Mouse (Mus musculus) heart, embryonic 13.5 days (tissue): ENCODE results near the gene Lrrc59. TPM values are rescaled to one million over a fixed set of nuclear protein-coding genes. Genes with fewer than 3 reads are reported as not detected.
A peak's percentile ranks its signal among the peaks of the same experiment; 100 is the strongest.
"Not testable (repeated sequence)": the region's sequence is repeated elsewhere in the genome, so short reads cannot be mapped to it uniquely, and the experiment has no call there.

Source experiments
- ATAC-seq: fragments of 200-750 bp; cut with Nextera tagmentation; 2 replicates; pipeline ENCODE4 v1.8.0; 2017; ENCODE audit warnings: moderate TSS enrichment; ENCODE audit not compliant: insufficient number of reproducible peaks, low FRiP score, low TSS enrichment; ENCODE audit errors: extremely low read depth
- H3K27ac ChIP-seq: fragments of 300-500 bp; sonication (generic); replicated peaks from 2 replicates; pipeline ENCODE4 v1.5.1; 2015; ENCODE audit warnings: moderate library complexity, mild to moderate bottlenecking, inconsistent platforms
- H3K27me3 ChIP-seq: fragments of 300-500 bp; sonication (generic); replicated peaks from 2 replicates; pipeline ENCODE4 v1.6.1; 2015; ENCODE audit warnings: mild to moderate bottlenecking, inconsistent platforms
- H3K36me3 ChIP-seq: fragments of 300-500 bp; sonication (generic); 2 replicates; pipeline ENCODE4 v1.6.1; 2015; ENCODE audit warnings: mild to moderate bottlenecking, inconsistent platforms
- H3K4me1 ChIP-seq: fragments of 300-500 bp; sonication (generic); 2 replicates; pipeline ENCODE4 v1.6.1; 2015; ENCODE audit warnings: inconsistent platforms
- H3K4me2 ChIP-seq: fragments of 300-500 bp; sonication (generic); 2 replicates; pipeline ENCODE4 v1.6.1; 2015; ENCODE audit warnings: inconsistent platforms, mild to moderate bottlenecking, moderate library complexity
- H3K4me3 ChIP-seq: fragments of 300-500 bp; sonication (generic); 2 replicates; pipeline ENCODE4 v1.5.1; 2015; ENCODE audit warnings: moderate library complexity, mild to moderate bottlenecking, inconsistent platforms
- H3K9ac ChIP-seq: fragments of 300-500 bp; sonication (generic); 2 replicates; pipeline ENCODE4 v1.6.1; 2015; ENCODE audit warnings: inconsistent platforms, mild to moderate bottlenecking, moderate library complexity
- H3K9me3 ChIP-seq: fragments of 300-500 bp; sonication (generic); 2 replicates; pipeline ENCODE4 v1.6.1; 2016; ENCODE audit warnings: inconsistent platforms
- WGBS: fragments of 180-500 bp; shearing (Covaris S2); methylation state at CpG from one replicate; pipeline ENCODE4 v1.1.7; 2015; ENCODE audit warnings: mixed read lengths; 5-methylcytosine and 5-hydroxymethylcytosine counted together
- polyA plus RNA-seq: library from polyadenylated mRNA; unstranded; fragments of >200 nt; fragmentation: Nextera tagmentation; extraction: Ambion mirVana; gene quantifications from 2 replicates; pipeline ENCODE4 v1.2.1, GENCODE M21; 2015

Lrrc59 gene
- polyA plus RNA-seq, 1 experiment from 2014 or later: 143 TPM

DNA sequence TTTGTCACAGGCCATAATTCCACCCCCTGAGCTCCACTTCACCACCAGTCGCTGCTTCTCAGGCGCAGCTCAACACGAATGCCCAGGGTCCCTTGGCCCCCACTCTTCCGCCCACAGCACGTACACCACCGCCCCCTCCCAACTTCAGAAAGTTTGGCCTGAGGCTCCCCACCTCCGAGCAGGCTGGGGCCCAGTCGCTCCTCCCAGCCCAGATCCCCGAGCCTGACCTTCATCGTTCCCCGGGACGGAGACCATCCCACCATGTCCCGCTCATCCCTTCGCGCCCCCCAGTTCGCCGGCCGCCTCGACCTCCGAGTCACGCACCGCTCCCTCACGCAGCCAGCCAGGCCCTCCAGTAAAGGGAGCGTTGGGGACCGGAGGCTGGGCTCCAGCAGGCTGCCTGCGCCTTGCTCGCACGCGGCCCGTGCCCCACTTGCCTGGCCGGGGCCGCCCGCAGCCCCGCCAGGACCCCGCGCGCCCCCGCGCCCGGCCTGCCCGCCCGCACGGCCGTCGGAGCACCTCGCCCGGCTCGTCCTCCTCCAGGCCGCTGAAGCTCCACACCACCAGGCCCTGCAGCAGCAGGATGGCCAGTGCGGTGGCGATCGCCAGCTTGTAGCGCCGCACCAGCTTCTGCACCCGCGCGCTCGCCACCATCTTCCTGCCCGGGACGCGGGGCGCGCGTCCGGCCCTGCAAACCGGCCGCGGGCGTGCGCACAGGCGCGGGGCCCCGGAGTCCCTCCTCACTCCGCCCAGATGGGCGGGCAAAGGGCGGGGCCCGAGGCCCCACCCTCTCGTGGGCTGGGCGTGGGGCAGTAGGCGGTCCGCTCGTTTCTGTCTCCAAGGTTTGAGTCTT, 47.4 kb downstream of the Lrrc59 start, which contains the start of gene Xylt2:
Xylt2 (minus strand) TSS at position 762 of the 853 bp plus-strand sequence.
- Histone ChIP-seq H3K27me3 (no peaks in the 10 kb centered on the region), H3K4me3 (peak within 1 kb of the TSS; percentile 83), H3K9ac (peak within 1 kb of the TSS; percentile 95), H3K36me3 (peaks cover 3% of the 10 kb centered on the region; the same call in 1 of the 2 replicates), H3K4me2 (peak within 1 kb of the TSS; percentile 90), H3K4me1 (peaks cover 32% of the 10 kb centered on the region), H3K27ac (peak within 1 kb of the TSS; percentile 81), H3K9me3 (no peaks in the 10 kb centered on the region)
- WGBS: under 1% methylated on average over 78 of the region's 82 CpGs
- peak; percentile 93 for ATAC-seq

DNA sequence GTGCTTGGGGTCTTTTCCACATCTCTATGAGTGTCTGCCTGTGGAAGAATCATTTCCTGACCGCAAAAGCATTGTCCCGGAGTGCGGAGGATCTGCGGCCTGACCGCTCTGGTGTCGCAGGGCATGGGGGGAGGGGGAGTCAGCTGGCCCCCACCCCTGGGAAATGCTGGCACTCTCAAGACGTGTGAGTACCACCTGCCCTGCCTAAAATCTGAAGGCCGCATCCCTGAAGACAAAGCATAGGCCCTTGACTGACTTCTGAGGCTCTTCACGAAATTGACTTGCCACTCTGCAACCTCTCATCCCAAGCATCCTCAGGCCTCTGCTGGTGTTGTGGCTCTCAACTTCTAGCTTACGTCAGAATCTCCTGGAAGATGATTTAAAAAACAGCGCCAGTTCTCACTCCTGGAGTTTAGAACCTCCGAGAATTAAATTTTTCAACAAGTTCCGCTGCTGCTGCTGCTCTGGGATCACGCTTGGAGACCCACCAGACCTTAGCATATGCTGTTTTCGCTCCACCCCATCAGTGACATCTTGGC, 48.1 kb downstream of the Lrrc59 start:
- no peak for ATAC-seq
- Histone ChIP-seq H3K27ac (no peak overlapping the region), H3K4me3 (peak overlapping the region; percentile 83), H3K4me1 (peaks cover 32% of the 10 kb centered on the region), H3K36me3 (peaks cover 3% of the 10 kb centered on the region; the same call in 1 of the 2 replicates), H3K9ac (peak overlapping the region; percentile 74), H3K9me3 (no peaks in the 10 kb centered on the region), H3K27me3 (no peaks in the 10 kb centered on the region), H3K4me2 (peak overlapping the region; percentile 90)
- 29% methylated on average over 15 of the region's 15 CpGs for WGBS

DNA sequence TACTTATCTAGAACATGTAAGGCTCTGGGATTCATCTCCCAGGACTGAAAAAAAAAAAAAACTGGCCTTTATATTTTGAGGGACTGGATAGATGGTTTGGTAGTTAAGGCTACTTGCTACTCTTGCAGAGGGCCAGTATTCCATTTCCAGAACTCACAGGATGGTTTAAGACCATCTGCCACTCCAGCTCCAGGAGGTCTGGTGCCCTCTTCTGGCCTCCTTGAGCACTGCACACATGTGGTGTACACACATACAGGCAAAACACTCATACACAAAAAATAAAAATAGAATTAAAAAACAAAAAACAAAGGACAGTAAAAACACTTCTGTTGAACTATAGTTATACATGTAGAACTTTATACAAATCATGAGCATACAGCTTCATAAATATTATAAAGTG, 51.1 kb downstream of the Lrrc59 start:
- ATAC-seq: no peak
- H3K4me2 ChIP-seq: no peak overlapping the region
- no peak overlapping the region for H3K9ac ChIP-seq
- no peaks in the 10 kb centered on the region for H3K27me3 ChIP-seq
- no peak overlapping the region for H3K4me3 ChIP-seq
- no peak overlapping the region for H3K27ac ChIP-seq
- H3K9me3 ChIP-seq: no peaks in the 10 kb centered on the region
- H3K36me3 ChIP-seq: no peaks in the 10 kb centered on the region
- peaks cover 16% of the 10 kb centered on the region for H3K4me1 ChIP-seq

DNA sequence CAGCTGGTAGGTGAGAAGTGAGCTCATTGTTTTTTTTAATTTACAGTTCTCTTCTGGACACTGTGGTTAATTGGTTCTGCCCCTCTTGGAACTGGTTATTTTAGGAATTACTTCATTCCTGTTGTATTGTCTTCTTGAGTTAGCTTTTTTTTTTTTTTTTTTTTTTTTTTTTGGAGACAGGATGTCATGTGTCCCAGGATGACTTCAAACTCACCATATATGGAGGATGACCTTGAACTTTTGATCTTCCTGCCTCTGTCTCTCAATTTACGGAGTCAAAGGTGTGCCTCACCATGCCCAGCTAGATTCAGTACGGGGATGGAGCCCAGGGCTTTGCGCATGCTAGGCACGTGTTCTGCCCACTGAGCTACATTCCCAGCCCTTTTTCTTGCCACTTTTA, 52.1 kb downstream of the Lrrc59 start:
- Histone ChIP-seq H3K36me3 (no peaks in the 10 kb centered on the region), H3K4me2 (no peak overlapping the region), H3K4me3 (no peak overlapping the region), H3K4me1 (peaks cover 6% of the 10 kb centered on the region), H3K9me3 (no peaks in the 10 kb centered on the region), H3K27me3 (no peaks in the 10 kb centered on the region), H3K27ac (no peak overlapping the region), H3K9ac (no peak overlapping the region)
- ATAC-seq: no peak
- WGBS: 70% methylated on average over 4 of the region's 4 CpGs

DNA sequence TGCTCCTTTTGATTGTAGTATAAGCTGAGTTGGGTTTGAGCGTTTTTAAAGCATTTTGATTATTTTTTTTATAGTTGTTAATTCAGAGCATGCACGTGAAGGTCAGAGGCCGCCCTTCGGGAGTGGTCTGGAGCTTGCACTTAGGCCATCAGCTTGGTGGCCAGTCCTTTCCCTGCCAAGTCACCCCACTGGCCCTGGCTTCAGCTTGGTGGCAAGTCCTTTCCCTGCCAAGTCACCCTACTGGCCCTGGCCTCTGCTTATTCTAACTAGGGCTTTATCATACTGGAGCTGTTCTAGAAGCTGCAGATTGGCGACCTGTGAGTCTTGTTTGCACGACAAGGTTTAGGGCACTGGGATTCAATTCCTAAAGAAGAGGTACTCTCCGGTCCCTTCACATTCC, 52.9 kb downstream of the Lrrc59 start:
- 69% methylated on average over 7 of the region's 7 CpGs for WGBS
- Histone ChIP-seq H3K4me2 (no peak overlapping the region), H3K27me3 (no peaks in the 10 kb centered on the region), H3K9me3 (no peaks in the 10 kb centered on the region), H3K9ac (no peak overlapping the region), H3K4me3 (no peak overlapping the region), H3K4me1 (peaks cover 6% of the 10 kb centered on the region), H3K36me3 (no peaks in the 10 kb centered on the region), H3K27ac (no peak overlapping the region)
- ATAC-seq: no peak

DNA sequence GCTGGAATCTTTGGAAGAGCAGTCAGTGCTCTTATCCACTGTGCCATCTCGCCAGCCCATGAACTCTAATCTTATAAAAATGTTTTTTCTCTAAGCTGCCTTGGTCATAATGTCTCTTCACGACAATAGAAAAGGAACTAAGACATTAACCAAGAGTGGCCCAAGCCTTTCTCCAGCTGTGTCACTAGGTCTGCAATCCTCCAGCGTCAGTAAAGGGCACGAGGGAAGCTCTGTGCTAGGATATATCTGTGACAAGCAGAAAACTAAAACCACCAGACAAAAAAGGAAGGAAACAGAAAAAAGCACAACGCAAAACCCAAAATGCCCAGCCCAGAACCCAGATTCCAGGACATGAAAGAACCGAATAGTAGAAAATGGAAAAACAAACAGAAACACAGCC, 57.6 kb downstream of the Lrrc59 start:
- WGBS: 59% methylated on average over 6 of the region's 6 CpGs
- Histone ChIP-seq H3K9me3 (no peaks in the 10 kb centered on the region), H3K27ac (no peak overlapping the region), H3K36me3 (no peaks in the 10 kb centered on the region), H3K4me2 (no peak overlapping the region), H3K4me3 (no peak overlapping the region), H3K9ac (no peak overlapping the region), H3K4me1 (no peaks in the 10 kb centered on the region), H3K27me3 (no peaks in the 10 kb centered on the region)
- no peak for ATAC-seq

DNA sequence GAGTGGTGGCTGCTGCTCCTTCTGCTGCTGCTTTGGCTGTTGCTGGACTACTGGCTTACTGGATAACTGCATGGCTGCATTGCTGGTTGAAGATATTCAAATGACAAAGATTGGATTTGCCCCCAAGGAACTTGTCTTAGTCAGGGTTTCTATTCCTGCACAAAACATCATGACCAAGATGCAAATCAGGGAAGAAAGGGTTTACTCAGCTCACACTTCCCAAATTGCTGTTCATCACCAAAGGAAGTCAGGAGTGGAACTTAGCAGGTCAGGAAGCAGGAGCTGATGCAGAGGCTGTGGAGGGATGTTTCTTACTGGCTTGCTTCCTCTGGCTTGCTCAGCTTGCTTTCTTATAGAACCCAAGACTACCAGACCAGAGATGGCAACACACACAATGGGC, 62.9 kb downstream of the Lrrc59 start:
- not testable (repeated sequence) for H3K9me3 ChIP-seq, H3K9ac ChIP-seq, H3K27ac ChIP-seq, H3K4me1 ChIP-seq, H3K4me2 ChIP-seq, H3K27me3 ChIP-seq, H3K36me3 ChIP-seq, H3K4me3 ChIP-seq, ATAC-seq

Other genes with a start within 250 kb of the Lrrc59 start
- gene Abcc3, start 236.8 kb upstream of the Lrrc59 start, polyA plus RNA-seq: 0.96 and 1.6 TPM in 2 replicates
- 3.4 and 5.8 TPM in 2 replicates for gene Cacna1g, start 155.6 kb upstream of the Lrrc59 start, polyA plus RNA-seq
- 0.45 and 0.47 TPM in 2 replicates for gene Spata20, start 143.6 kb upstream of the Lrrc59 start, polyA plus RNA-seq
- gene Epn3, start 129.8 kb upstream of the Lrrc59 start, polyA plus RNA-seq: 11.8 and 12.5 TPM in 2 replicates
- gene Mycbpap, start 108.0 kb upstream of the Lrrc59 start, polyA plus RNA-seq: 5.6 and 6.8 TPM in 2 replicates
- 4.8 and 5.3 TPM in 2 replicates for gene Rsad1, start 80.5 kb upstream of the Lrrc59 start, polyA plus RNA-seq
- 0.34 and 0.39 TPM in 2 replicates for gene Chad, start 64.7 kb upstream of the Lrrc59 start, polyA plus RNA-seq
- gene Acsf2, start 27.9 kb upstream of the Lrrc59 start, polyA plus RNA-seq: 2.8 and 3.1 TPM in 2 replicates
- 128 and 142 TPM in 2 replicates for gene Mrpl27, start 24.0 kb downstream of the Lrrc59 start, polyA plus RNA-seq
- 11.9 and 14.9 TPM in 2 replicates for gene Eme1, start 24.2 kb downstream of the Lrrc59 start, polyA plus RNA-seq
- gene Xylt2, start 47.7 kb downstream of the Lrrc59 start, polyA plus RNA-seq: 11.6 and 11.7 TPM in 2 replicates
- gene Gm11541, start 74.7 kb downstream of the Lrrc59 start, polyA plus RNA-seq: 0.17 TPM in 1 of 2 replicates, not detected in the other
- gene Cdc34b, start 112.0 kb downstream of the Lrrc59 start, polyA plus RNA-seq: 0.16 and 0.17 TPM in 2 replicates
- gene Tmem92, start 152.9 kb downstream of the Lrrc59 start, polyA plus RNA-seq: not detected in 2 replicates